Mouse (Mus musculus) limb, embryonic 14.5 days (tissue): Measurements from ENCODE around the gene Gm14569. TPM values are rescaled to one million over a fixed set of nuclear protein-coding genes. Genes with fewer than 3 reads are reported as not detected.

Source experiments
- ATAC-seq: fragments of 200-750 bp; cut with Nextera tagmentation; 2 replicates; pipeline ENCODE4 v1.8.0; 2017; ENCODE audit warnings: low read depth, moderate number of reproducible peaks, moderate TSS enrichment; ENCODE audit not compliant: low FRiP score
- DNase-seq: peaks from one replicate; pipeline ENCODE4 v3.0.0-alpha.2; 2015; ENCODE audit warnings: low spot score
- H3K27ac ChIP-seq: fragments of 300-500 bp; sonication (generic); replicated peaks from 2 replicates; pipeline ENCODE4 v1.5.1; 2014; ENCODE audit warnings: low read depth, mild to moderate bottlenecking, low read length, moderate library complexity, mixed read lengths
- H3K27me3 ChIP-seq: fragments of 300-500 bp; sonication (generic); 2 replicates; pipeline ENCODE4 v1.6.1; 2014; ENCODE audit warnings: low read length, mixed read lengths; ENCODE audit not compliant: control insufficient read depth, insufficient read depth
- H3K36me3 ChIP-seq: fragments of 300-500 bp; sonication (generic); 2 replicates; pipeline ENCODE4 v1.6.1; 2014; ENCODE audit warnings: mild to moderate bottlenecking, low read length, moderate library complexity, mixed read lengths; ENCODE audit not compliant: control insufficient read depth, insufficient read depth
- H3K4me1 ChIP-seq: fragments of 300-500 bp; sonication (generic); 2 replicates; pipeline ENCODE4 v1.6.1; 2014; ENCODE audit warnings: antibody characterized with exemption, low read length, mixed read lengths; ENCODE audit not compliant: control insufficient read depth, insufficient read depth
- H3K4me2 ChIP-seq: fragments of 300-500 bp; sonication (generic); replicated peaks from 2 replicates; pipeline ENCODE4 v1.6.1; 2014; ENCODE audit warnings: low read depth, mild to moderate bottlenecking, low read length, moderate library complexity; ENCODE audit not compliant: severe bottlenecking
- H3K4me3 ChIP-seq: fragments of 300-500 bp; sonication (generic); replicated peaks from 2 replicates; pipeline ENCODE4 v1.5.1; 2014; ENCODE audit warnings: low read length
- H3K9ac ChIP-seq: fragments of 300-500 bp; sonication (generic); 2 replicates; pipeline ENCODE4 v1.6.1; 2014; ENCODE audit warnings: mild to moderate bottlenecking, low read depth, low read length, moderate library complexity; ENCODE audit not compliant: severe bottlenecking
- H3K9me3 ChIP-seq: fragments of 300-500 bp; sonication (generic); 2 replicates; pipeline ENCODE4 v1.6.1; 2016; ENCODE audit warnings: low read length; ENCODE audit not compliant: control insufficient read depth
- POLR2A ChIP-seq: fragments of 200-500 bp; IDR thresholded peaks from 2 replicates; pipeline ENCODE4 v1.8.0; 2012; ENCODE audit warnings: inconsistent platforms, mild to moderate bottlenecking, moderate library complexity, borderline replicate concordance; ENCODE audit not compliant: insufficient read depth, insufficient read length; ENCODE audit errors: extremely low read depth
- WGBS: fragments of 180-500 bp; shearing (Covaris S2); extraction: QIAGEN DNeasy Blood & Tissue Kit; methylation state at CpG from one replicate; pipeline ENCODE4 v1.1.7; 2014; 5-methylcytosine and 5-hydroxymethylcytosine counted together
- polyA plus RNA-seq, 2 experiments: library from polyadenylated mRNA; depleted of rRNA in 1 of 2; stranded (reverse) in 1 of 2; unstranded in 1 of 2; fragments of >200 nt; fragmentation: Nextera tagmentation in 1 of 2; extraction: Ambion mirVana in 1 of 2; gene quantifications; 2 replicates each; pipeline versions ENCODE4 v1.2.1 to v1.2.3; 2012 to 2014

The Gm14569 gene
- polyA plus RNA-seq (2012; rRNA removed) (0.04 TPM in 2 replicates), polyA plus RNA-seq (2014; fragmentation: Nextera tagmentation; extraction: Ambion mirVana) (not detected in 2 replicates)

DNA sequence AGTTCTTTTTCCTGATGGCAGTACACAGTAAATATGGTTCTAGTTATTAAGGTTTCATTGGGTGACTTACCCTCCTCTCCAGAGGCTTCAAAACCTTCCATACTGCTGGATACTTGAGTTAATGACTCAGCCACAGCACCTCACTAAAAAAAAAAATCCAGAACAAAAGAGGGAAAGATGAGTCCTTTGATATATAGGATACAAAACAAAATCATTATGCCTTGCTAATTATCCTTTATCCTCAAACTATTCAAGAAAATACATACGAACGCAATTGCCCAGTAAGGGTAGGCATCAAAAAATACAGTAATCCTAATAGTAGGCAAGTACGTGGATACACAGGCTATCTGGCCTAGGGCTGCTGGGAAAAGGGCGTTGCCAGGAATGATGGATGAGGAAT lies at the start of gene Gm14569:
Gm14569 (minus strand) TSS at position 101 of the 400 bp plus-strand sequence.
- Histone ChIP-seq H3K4me2 (no peak within 1 kb of the TSS), H3K4me1 (no peaks in the 10 kb centered on the region), H3K27me3 (no peaks in the 10 kb centered on the region), H3K9me3 (no peaks in the 10 kb centered on the region), H3K4me3 (no peak within 1 kb of the TSS), H3K9ac (no peak within 1 kb of the TSS), H3K27ac (no peak within 1 kb of the TSS), H3K36me3 (no peaks in the 10 kb centered on the region)
- WGBS, result 87% methylated on average over 4 of the region's 4 CpGs
- ATAC-seq (no peak), DNase-seq (no peak)
- TF ChIP-seq POLR2A, result no peak

DNA sequence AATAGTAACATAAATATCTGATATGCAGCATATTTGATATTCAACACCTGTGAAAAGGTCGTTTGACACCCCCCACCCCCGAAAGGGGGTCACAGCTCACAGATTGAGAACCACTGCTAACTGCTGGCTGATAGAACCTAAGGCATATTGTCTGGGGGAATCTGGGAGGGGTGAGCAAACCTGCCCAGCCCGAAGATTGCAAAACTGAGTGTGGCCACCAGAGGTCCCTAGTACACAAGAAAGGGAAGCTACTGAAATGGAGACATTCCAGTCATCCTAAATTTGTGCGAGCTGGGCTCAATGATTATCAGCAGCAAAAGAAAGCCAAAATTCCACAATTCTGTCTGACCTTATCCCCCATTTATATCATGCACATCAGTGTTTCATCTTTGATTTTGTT lies 42.9 kb upstream of the Gm14569 start:
- Histone ChIP-seq H3K27me3 (no peaks in the 10 kb centered on the region), H3K4me3 (no peak overlapping the region), H3K4me1 (no peaks in the 10 kb centered on the region), H3K9me3 (no peaks in the 10 kb centered on the region), H3K4me2 (no peak overlapping the region), H3K27ac (no peak overlapping the region), H3K9ac (no peak overlapping the region), H3K36me3 (no peaks in the 10 kb centered on the region)
- ATAC-seq, result peak; percentile 15; the same call in 1 of the 2 replicates
- no peak for TF ChIP-seq POLR2A
- WGBS, result 16% methylated on average over 4 of the region's 4 CpGs
- peak; percentile 52 for DNase-seq

DNA sequence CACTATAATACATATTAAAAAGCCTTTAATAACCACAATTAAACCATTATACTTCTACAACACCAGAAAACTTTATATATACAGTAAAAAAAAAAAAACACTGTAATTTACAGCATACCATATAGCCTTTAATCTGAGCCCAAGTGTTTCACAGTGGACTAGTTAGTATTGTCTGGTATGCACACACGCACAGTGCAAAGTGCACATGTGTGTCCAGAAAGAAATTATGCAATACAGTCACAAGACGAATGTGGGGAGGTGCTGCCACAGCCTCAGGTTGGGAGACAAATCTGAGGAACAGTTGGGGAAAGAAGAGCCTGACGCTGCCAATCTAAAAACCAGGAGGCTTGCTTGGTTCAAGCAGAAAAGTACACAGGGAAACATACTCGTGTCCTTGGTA lies 42.1 kb upstream of the Gm14569 start:
- DNase-seq (no peak), ATAC-seq (no peak)
- H3K27ac ChIP-seq, result no peak overlapping the region
- no peaks in the 10 kb centered on the region for H3K4me1 ChIP-seq
- no peaks in the 10 kb centered on the region for H3K36me3 ChIP-seq
- H3K9me3 ChIP-seq, result no peaks in the 10 kb centered on the region
- H3K27me3 ChIP-seq, result no peaks in the 10 kb centered on the region
- no peak for TF ChIP-seq POLR2A
- no peak overlapping the region for H3K4me2 ChIP-seq
- WGBS, result 66% methylated on average over 4 of the region's 4 CpGs
- H3K4me3 ChIP-seq, result no peak overlapping the region
- H3K9ac ChIP-seq, result no peak overlapping the region

- no peak for TF ChIP-seq POLR2A
- DNase-seq, result no peak
Measured at GRCm38 (mm10) chrX:36530251-36530650, 38.6 kb upstream of the Gm14569 start.

GRCm38 (mm10) chrX:36523729-36524128 lies 32.1 kb upstream of the Gm14569 start:
- no peak overlapping the region for H3K4me3 ChIP-seq
- 62% methylated on average over 5 of the region's 5 CpGs for WGBS
- no peak for ATAC-seq

More at GRCm38 (mm10) chrX:36530251-36530650, 38.6 kb upstream of the Gm14569 start:
- no peak overlapping the region for H3K9ac ChIP-seq
- no peaks in the 10 kb centered on the region for H3K9me3 ChIP-seq
- H3K4me1 ChIP-seq, result no peaks in the 10 kb centered on the region
- H3K27me3 ChIP-seq, result no peaks in the 10 kb centered on the region
- ATAC-seq, result no peak
- H3K4me3 ChIP-seq, result no peak overlapping the region
- 72% methylated on average over 5 of the region's 5 CpGs for WGBS
- H3K27ac ChIP-seq, result no peak overlapping the region
- H3K36me3 ChIP-seq, result no peaks in the 10 kb centered on the region
- H3K4me2 ChIP-seq, result no peak overlapping the region

GRCm38 (mm10) chrX:36513726-36514125 lies 22.1 kb upstream of the Gm14569 start:
- WGBS, result 44% methylated on average over 8 of the region's 8 CpGs
- H3K9me3 ChIP-seq, result no peaks in the 10 kb centered on the region
- no peaks in the 10 kb centered on the region for H3K27me3 ChIP-seq
- no peak overlapping the region for H3K9ac ChIP-seq
- no peak for ATAC-seq
- no peaks in the 10 kb centered on the region for H3K36me3 ChIP-seq
- no peak for DNase-seq
- no peak overlapping the region for H3K27ac ChIP-seq
- TF ChIP-seq POLR2A, result no peak
- H3K4me1 ChIP-seq, result no peaks in the 10 kb centered on the region
- no peak overlapping the region for H3K4me3 ChIP-seq
- H3K4me2 ChIP-seq, result no peak overlapping the region

More at GRCm38 (mm10) chrX:36523729-36524128, 32.1 kb upstream of the Gm14569 start:
- H3K36me3 ChIP-seq, result no peaks in the 10 kb centered on the region
- no peak overlapping the region for H3K4me2 ChIP-seq
- no peaks in the 10 kb centered on the region for H3K4me1 ChIP-seq
- no peak for TF ChIP-seq POLR2A
- no peaks in the 10 kb centered on the region for H3K27me3 ChIP-seq
- no peak overlapping the region for H3K9ac ChIP-seq
- no peak for DNase-seq
- H3K27ac ChIP-seq, result no peak overlapping the region
- H3K9me3 ChIP-seq, result no peaks in the 10 kb centered on the region
